Mouse (Mus musculus): ENCODE data around the gene Eif4b. TPM values are rescaled to one million over a fixed set of nuclear protein-coding genes. Genes with fewer than 3 reads are reported as not detected.

Gene Eif4b
- polyA plus RNA-seq (2017; shearing (Covaris generic)): 10 to 100 TPM; 96.9 to 97.9 TPM

GRCm38 (mm10) chr15:102073559-102074069 is at the start of gene Eif4b:
TSS of gene Eif4b (plus strand) at chr15:102073773.

GRCm38 (mm10) chr15:102028040-102028439 is 45.5 kb upstream of the Eif4b start, which contains the start of gene Krt18:
TSS of gene Krt18 (plus strand) at chr15:102028180.

GRCm38 (mm10) chr15:102100161-102100981 is 26.8 kb downstream of the Eif4b start, which contains the start of gene Tns2:
TSS of gene Tns2 (plus strand) at chr15:102100413.

GRCm38 (mm10) chr15:102136129-102136758 is 62.7 kb downstream of the Eif4b start, which contains the start of gene Spryd3:
TSS of gene Spryd3 (minus strand) at chr15:102136234.

GRCm38 (mm10) chr15:102144274-102144711 is 70.7 kb downstream of the Eif4b start, which contains the start of gene Igfbp6:
TSS of gene Igfbp6 (plus strand) at chr15:102144362.

Other genes starting within 250 kb of the Eif4b start
- gene Krt1, start 223.0 kb upstream of the Eif4b start, polyA plus RNA-seq (2017; shearing (Covaris generic)): under 1 TPM; 0.12 to 0.22 TPM
- gene Krt77, start 204.1 kb upstream of the Eif4b start, polyA plus RNA-seq (2017; shearing (Covaris generic)): not detected
- gene Krt76, start 180.9 kb upstream of the Eif4b start, polyA plus RNA-seq (2017; shearing (Covaris generic)): under 1 TPM in 1 of 2 experiments, not detected in 1; 0.61 TPM
- under 1 TPM; 0.07 to 0.56 TPM for gene Krt4, start 149.0 kb upstream of the Eif4b start, polyA plus RNA-seq (2017; shearing (Covaris generic))
- 1 to 10 TPM in 1 of 2 experiments, not detected in 1; 4.3 TPM for gene Krt79, start 133.4 kb upstream of the Eif4b start, polyA plus RNA-seq (2017; shearing (Covaris generic))
- not detected for gene Krt78, start 119.5 kb upstream of the Eif4b start, polyA plus RNA-seq (2017; shearing (Covaris generic))
- 1 to 10 TPM; 1.7 to 2.4 TPM for gene Krt8, start 69.3 kb upstream of the Eif4b start, polyA plus RNA-seq (2017; shearing (Covaris generic))
- 1 to 10 TPM in 1 of 2 experiments, under 1 TPM in 1; 0.71 to 6.2 TPM for gene Krt18, start 45.6 kb upstream of the Eif4b start, polyA plus RNA-seq (2017; shearing (Covaris generic))
- gene Tns2, start 26.6 kb downstream of the Eif4b start, polyA plus RNA-seq (2017; shearing (Covaris generic)): 1 to 10 TPM; 2.7 to 3.6 TPM
- gene Spryd3, start 62.5 kb downstream of the Eif4b start, polyA plus RNA-seq (2017; shearing (Covaris generic)): 10 to 100 TPM; 55.1 to 62.1 TPM
- 1 to 10 TPM in 1 of 2 experiments, not detected in 1; 1.7 TPM for gene Igfbp6, start 70.6 kb downstream of the Eif4b start, polyA plus RNA-seq (2017; shearing (Covaris generic))
- 1 to 10 TPM; 2.2 TPM for gene Soat2, start 76.8 kb downstream of the Eif4b start, polyA plus RNA-seq (2017; shearing (Covaris generic))
- 100 to 1,000 TPM in 1 of 2 experiments, 10 to 100 TPM in 1; 94.4 to 103 TPM for gene Zfp740, start 129.5 kb downstream of the Eif4b start, polyA plus RNA-seq (2017; shearing (Covaris generic))
- 10 to 100 TPM; 23.9 to 26.0 TPM for gene Csad, start 131.0 kb downstream of the Eif4b start, polyA plus RNA-seq (2017; shearing (Covaris generic))
- gene Itgb7, start 158.2 kb downstream of the Eif4b start, polyA plus RNA-seq (2017; shearing (Covaris generic)): 1,000 to 10,000 TPM; 1,270 to 1,388 TPM
- 10 to 100 TPM; 37.3 to 41.8 TPM for gene Rarg, start 183.7 kb downstream of the Eif4b start, polyA plus RNA-seq (2017; shearing (Covaris generic))
- gene Gm9918, start 196.8 kb downstream of the Eif4b start, polyA plus RNA-seq (2017; shearing (Covaris generic)): under 1 TPM in 1 of 2 experiments, not detected in 1; 0.34 TPM
- gene Mfsd5, start 205.7 kb downstream of the Eif4b start, polyA plus RNA-seq (2017; shearing (Covaris generic)): 100 to 1,000 TPM; 101 to 121 TPM
- 1 to 10 TPM in 1 of 2 experiments, under 1 TPM in 1; 0.60 to 1.9 TPM for gene Espl1, start 222.5 kb downstream of the Eif4b start, polyA plus RNA-seq (2017; shearing (Covaris generic))